Mouse (Mus musculus): ENCODE measurements around the gene Eri3. TPM values are rescaled to one million over a fixed set of nuclear protein-coding genes. Genes with fewer than 3 reads are reported as not detected.
A peak's percentile ranks its signal among the peaks of the same experiment; 100 is the strongest.

Gene Eri3
- polyA plus RNA-seq, 1 experiment from 2014 or later: 90.6 TPM

DNA sequence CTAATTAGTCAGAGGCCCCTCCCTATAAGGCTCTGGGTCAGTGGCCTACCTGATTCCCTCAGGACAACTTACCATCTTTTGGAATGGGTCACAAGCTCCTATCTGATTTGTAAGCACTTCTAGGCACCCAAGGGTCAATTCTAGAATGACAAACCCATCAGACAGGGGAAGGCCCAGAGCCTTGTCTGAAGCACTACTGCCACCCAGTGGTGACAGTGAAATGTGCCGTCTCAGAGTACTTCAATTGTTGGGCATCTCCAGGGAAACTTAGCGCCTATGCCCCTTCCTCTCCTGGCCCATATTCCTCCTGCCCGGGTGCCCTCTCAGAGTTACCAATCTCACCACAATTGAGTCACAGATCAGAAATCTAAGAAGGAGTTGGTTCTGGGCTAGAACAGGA lies 126.7 kb downstream of the Eri3 start:
- WGBS: 16% methylated on average over 3 of the region's 3 CpGs
- peaks cover 8% of the 10 kb centered on the region for H3K36me3 ChIP-seq (ENCODE audit: control insufficient read depth, insufficient read depth, low read length)
- peaks cover 5% of the 10 kb centered on the region; the same call in 1 of the 2 replicates for H3K4me1 ChIP-seq (ENCODE audit: control insufficient read depth, insufficient read depth, low read length)
- H3K9me3 ChIP-seq (ENCODE audit: control insufficient read depth, low read length): no peaks in the 10 kb centered on the region
- H3K27me3 ChIP-seq (replicated peaks; ENCODE audit: control insufficient read depth, insufficient read depth, low read length): no peaks in the 10 kb centered on the region
- H3K27ac ChIP-seq (ENCODE audit: low read length): no peak overlapping the region
- no peak overlapping the region for H3K9ac ChIP-seq (ENCODE audit: low read depth, low read length)
- no peak overlapping the region for H3K4me3 ChIP-seq (ENCODE audit: low read length)
- H3K4me2 ChIP-seq (ENCODE audit: low read depth, low read length): no peak overlapping the region
- peak; percentile 32; the same call in 1 of the 2 replicates for ATAC-seq

DNA sequence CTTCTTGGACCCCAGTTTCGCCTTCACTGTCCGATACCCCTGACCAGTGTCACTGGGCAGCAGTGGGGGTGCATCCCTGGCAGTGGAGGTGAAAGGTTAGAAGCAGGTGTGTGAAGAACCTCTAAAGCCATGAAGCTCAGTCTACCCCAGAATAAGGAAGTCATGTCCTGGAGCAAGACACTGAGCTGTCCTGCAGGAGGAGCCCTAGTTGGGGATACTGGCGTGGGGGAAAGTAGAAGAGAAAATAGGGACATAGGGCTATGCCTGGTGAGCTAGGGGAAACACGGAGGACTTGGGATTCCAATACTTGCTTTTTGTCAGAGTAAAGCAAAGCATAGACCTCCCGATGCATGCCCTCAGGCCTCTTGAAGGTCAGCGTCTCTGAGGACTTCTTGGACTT lies 130.8 kb downstream of the Eri3 start:
- H3K4me2 ChIP-seq (ENCODE audit: low read depth, low read length): peak overlapping the region; percentile 82
- peak overlapping the region; percentile 93 for H3K9ac ChIP-seq (ENCODE audit: low read depth, low read length)
- WGBS: 76% methylated on average over 6 of the region's 6 CpGs
- no peaks in the 10 kb centered on the region for H3K27me3 ChIP-seq (replicated peaks; ENCODE audit: control insufficient read depth, insufficient read depth, low read length)
- peaks cover 8% of the 10 kb centered on the region for H3K36me3 ChIP-seq (ENCODE audit: control insufficient read depth, insufficient read depth, low read length)
- H3K27ac ChIP-seq (ENCODE audit: low read length): no peak overlapping the region
- no peaks in the 10 kb centered on the region for H3K9me3 ChIP-seq (ENCODE audit: control insufficient read depth, low read length)
- ATAC-seq: no peak
- peaks cover 5% of the 10 kb centered on the region; the same call in 1 of the 2 replicates for H3K4me1 ChIP-seq (ENCODE audit: control insufficient read depth, insufficient read depth, low read length)
- H3K4me3 ChIP-seq (ENCODE audit: low read length): peak overlapping the region; percentile 90

DNA sequence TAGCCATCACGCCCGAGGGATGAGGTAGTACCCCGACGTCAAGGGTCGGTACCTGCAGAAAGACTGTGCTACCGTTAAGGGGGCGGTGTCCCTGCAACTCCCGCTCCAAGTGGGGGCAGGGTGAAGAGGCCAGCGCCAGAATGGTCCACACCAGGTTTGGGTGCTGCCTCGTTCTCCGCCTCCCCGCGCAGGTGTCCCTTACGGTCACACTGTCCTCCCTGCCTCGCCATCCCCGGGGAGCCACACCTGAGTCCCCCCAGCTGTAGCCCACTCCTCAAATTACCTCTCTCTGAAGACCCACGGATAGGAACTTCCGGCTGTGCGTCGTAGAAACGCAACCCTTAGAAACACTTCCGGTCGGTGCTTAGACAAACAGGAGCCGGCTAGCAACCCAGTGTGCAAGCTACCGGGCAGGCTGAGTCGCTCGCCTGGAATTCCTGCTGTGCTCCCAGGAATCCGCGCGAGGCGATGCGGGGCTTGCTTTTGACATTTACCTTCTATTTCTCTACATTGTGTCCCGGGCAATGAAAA lies 131.8 kb downstream of the Eri3 start, which contains the start of gene Dmap1:
TSS of gene Dmap1 (minus strand) at position 343 of the 531 bp plus-strand sequence.
- H3K4me1 ChIP-seq (ENCODE audit: control insufficient read depth, insufficient read depth, low read length): peaks cover 5% of the 10 kb centered on the region; the same call in 1 of the 2 replicates
- peaks cover 8% of the 10 kb centered on the region for H3K36me3 ChIP-seq (ENCODE audit: control insufficient read depth, insufficient read depth, low read length)
- H3K4me2 ChIP-seq (ENCODE audit: low read depth, low read length): peak within 1 kb of the TSS; percentile 82
- no peak within 1 kb of the TSS for H3K27ac ChIP-seq (ENCODE audit: low read length)
- peak; percentile 89 for ATAC-seq
- WGBS: under 1% methylated on average over 33 of the region's 33 CpGs
- peak within 1 kb of the TSS; percentile 90 for H3K4me3 ChIP-seq (ENCODE audit: low read length)
- peak within 1 kb of the TSS; percentile 93 for H3K9ac ChIP-seq (ENCODE audit: low read depth, low read length)
- no peaks in the 10 kb centered on the region for H3K9me3 ChIP-seq (ENCODE audit: control insufficient read depth, low read length)
- no peaks in the 10 kb centered on the region for H3K27me3 ChIP-seq (replicated peaks; ENCODE audit: control insufficient read depth, insufficient read depth, low read length)

DNA sequence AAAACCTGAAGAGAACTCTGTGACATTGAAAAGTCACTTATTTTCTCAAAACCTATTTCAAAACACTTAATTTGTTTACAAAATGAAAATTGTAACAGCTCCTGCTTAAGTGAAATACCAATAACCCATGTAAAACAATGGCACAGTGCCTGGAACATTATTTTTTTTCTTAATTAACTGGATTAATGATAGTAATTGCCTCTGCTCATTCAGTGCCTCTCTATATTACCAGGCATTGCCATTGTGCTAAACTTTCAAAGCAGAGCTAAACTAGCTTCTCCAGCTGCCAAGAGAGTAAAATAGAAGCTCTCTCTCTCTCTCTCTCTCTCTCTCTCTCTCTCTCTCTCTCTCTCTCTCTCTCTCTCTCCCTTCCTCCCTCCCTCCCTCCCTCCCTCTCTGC lies 132.3 kb downstream of the Eri3 start:
- Histone ChIP-seq H3K9ac (ENCODE audit: low read depth, low read length) (peak overlapping the region; percentile 93), H3K36me3 (ENCODE audit: control insufficient read depth, insufficient read depth, low read length) (peaks cover 6% of the 10 kb centered on the region), H3K4me1 (ENCODE audit: control insufficient read depth, insufficient read depth, low read length) (peaks cover 5% of the 10 kb centered on the region; the same call in 1 of the 2 replicates), H3K4me2 (ENCODE audit: low read depth, low read length) (peak overlapping the region; percentile 82), H3K27ac (ENCODE audit: low read length) (no peak overlapping the region), H3K9me3 (ENCODE audit: control insufficient read depth, low read length) (no peaks in the 10 kb centered on the region), H3K4me3 (ENCODE audit: low read length) (peak overlapping the region; percentile 90), H3K27me3 (replicated peaks; ENCODE audit: control insufficient read depth, insufficient read depth, low read length) (no peaks in the 10 kb centered on the region)
- ATAC-seq: 0 out of 2 replicates have a peak, but pooled peaks have one; percentile 5

DNA sequence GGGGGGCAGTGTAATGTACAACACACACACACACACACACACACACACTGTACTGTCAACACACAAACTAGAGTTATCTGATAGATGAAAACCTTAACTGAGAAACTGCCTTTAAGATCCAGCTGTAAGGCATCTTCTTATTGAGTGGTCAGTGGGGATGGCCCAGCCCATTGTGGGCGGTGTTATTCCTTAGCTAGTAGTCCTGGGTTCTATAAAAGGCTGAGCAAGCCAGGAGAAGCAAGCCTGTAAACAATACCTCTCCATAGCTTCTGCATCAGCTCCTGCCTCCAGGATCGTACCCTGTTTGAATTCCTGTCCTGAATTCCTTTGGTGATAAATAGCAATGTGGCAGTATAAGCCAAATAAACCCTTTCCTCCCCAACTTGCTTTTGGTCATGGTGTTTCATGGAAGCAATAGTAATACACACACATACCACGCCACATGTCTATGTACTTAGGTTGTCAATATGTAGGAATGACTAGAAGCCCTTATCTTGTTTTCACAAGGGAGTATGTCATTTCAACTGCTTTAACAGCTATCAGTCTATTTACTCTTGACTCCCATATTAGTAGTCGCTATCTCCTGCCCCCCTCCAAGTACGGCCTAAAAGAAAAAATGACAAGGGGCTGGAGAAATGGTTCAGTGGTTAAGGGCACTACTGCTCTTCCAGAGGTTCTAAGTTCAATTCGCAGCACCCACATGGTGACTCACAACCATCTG lies 133.0 kb downstream of the Eri3 start:
- no peak for ATAC-seq
- Histone ChIP-seq H3K4me2 (ENCODE audit: low read depth, low read length) (no peak overlapping the region), H3K4me3 (ENCODE audit: low read length) (no peak overlapping the region), H3K27me3 (replicated peaks; ENCODE audit: control insufficient read depth, insufficient read depth, low read length) (no peaks in the 10 kb centered on the region), H3K9ac (ENCODE audit: low read depth, low read length) (no peak overlapping the region), H3K36me3 (ENCODE audit: control insufficient read depth, insufficient read depth, low read length) (peaks cover 5% of the 10 kb centered on the region), H3K4me1 (ENCODE audit: control insufficient read depth, insufficient read depth, low read length) (peaks cover 5% of the 10 kb centered on the region; the same call in 1 of the 2 replicates), H3K9me3 (ENCODE audit: control insufficient read depth, low read length) (no peaks in the 10 kb centered on the region), H3K27ac (ENCODE audit: low read length) (no peak overlapping the region)
- WGBS: 62% methylated on average over 6 of the region's 6 CpGs

DNA sequence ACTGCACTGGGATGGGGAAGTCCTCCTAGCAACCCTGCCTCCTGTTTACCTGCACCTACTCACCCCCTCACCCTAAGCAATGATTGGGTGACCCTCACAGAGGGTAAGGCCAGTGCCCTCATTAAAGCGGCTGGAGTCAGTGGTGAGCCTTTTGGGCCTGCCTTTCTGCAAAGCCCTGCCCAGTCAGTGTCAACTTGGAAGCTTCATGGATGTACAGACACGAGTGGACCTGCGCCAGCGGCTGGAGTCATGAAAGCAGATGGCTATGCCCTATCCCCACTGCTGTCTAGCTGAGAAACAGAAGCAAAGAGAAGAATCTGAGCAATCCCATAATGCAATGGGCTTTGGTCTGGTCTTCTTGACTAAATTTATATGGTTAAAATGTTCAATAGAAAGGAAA lies 136.2 kb downstream of the Eri3 start:
- H3K4me3 ChIP-seq (ENCODE audit: low read length): no peak overlapping the region
- H3K27ac ChIP-seq (ENCODE audit: low read length): no peak overlapping the region
- H3K9me3 ChIP-seq (ENCODE audit: control insufficient read depth, low read length): no peaks in the 10 kb centered on the region
- 80% methylated on average over 4 of the region's 4 CpGs for WGBS
- no peak overlapping the region for H3K4me2 ChIP-seq (ENCODE audit: low read depth, low read length)
- H3K4me1 ChIP-seq (ENCODE audit: control insufficient read depth, insufficient read depth, low read length): peaks cover 2% of the 10 kb centered on the region; the same call in 1 of the 2 replicates
- no peak for ATAC-seq
- no peak overlapping the region for H3K9ac ChIP-seq (ENCODE audit: low read depth, low read length)
- no peaks in the 10 kb centered on the region for H3K27me3 ChIP-seq (replicated peaks; ENCODE audit: control insufficient read depth, insufficient read depth, low read length)
- no peaks in the 10 kb centered on the region for H3K36me3 ChIP-seq (ENCODE audit: control insufficient read depth, insufficient read depth, low read length)

DNA sequence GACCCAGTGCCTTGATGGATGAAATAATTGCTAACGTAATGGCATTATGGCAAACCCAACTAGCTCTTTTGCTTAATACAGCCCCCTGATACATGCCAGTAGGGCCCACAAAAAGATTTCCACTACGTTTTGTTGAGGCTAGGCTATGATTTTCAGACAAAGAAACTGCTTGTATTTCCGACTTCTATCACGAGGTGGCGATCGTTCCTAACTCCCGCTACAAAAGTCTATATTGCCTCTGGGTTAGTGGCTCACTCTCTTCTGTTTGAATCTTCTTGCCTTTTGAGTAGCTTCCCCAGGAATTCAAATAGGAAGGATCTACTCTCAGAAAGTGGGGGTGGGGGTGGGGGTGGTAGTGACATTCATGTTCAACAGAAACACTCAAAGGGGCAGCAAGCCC lies 155.2 kb downstream of the Eri3 start:
- Histone ChIP-seq H3K4me3 (ENCODE audit: low read length) (no peak overlapping the region), H3K9ac (ENCODE audit: low read depth, low read length) (no peak overlapping the region), H3K4me1 (ENCODE audit: control insufficient read depth, insufficient read depth, low read length) (0 out of 2 replicates have a peak, but pooled peaks cover 5% of the 10 kb centered on the region), H3K9me3 (ENCODE audit: control insufficient read depth, low read length) (no peaks in the 10 kb centered on the region), H3K36me3 (ENCODE audit: control insufficient read depth, insufficient read depth, low read length) (no peaks in the 10 kb centered on the region), H3K27me3 (replicated peaks; ENCODE audit: control insufficient read depth, insufficient read depth, low read length) (no peaks in the 10 kb centered on the region), H3K4me2 (ENCODE audit: low read depth, low read length) (no peak overlapping the region), H3K27ac (ENCODE audit: low read length) (no peak overlapping the region)
- ATAC-seq: no peak
- WGBS: 5% methylated on average over 7 of the region's 7 CpGs

DNA sequence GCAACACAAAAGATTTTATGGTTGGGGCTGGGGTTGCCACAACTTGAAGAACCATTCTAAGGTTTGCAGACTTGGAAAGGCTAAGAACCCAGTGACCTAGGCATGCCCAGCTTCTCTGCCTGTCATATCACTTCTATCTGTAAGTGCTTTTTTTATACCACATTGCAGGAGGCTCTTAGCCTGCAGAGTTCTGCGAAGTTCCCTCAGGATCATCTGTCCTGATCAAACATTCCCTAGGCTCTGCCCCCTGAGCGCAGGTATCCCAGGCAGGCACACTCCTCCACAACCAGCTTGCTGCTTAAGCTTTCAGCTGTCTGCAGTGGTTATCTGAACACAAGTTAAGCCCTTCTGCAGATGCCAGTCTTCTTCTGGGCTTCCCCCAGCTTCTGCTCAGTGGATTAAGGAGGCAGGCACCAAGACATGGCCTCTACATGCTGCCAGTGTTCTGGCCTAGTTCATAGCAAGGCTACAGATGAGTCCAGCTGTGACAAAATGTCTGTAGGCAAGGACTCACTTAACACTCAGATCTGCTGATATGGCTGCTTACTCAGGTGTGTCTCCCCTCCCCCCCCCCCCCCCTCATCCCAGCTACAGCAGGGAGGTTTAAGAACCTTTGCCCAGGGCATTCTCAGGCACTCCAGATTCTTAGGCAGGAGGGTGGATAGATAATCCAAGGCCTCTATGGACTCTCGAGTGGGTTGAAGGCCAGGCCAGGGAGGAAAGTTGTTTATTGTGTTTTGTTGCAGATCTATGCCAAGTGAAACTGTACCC lies 158.8 kb downstream of the Eri3 start:
- peaks cover 12% of the 10 kb centered on the region; the same call in 1 of the 2 replicates for H3K4me1 ChIP-seq (ENCODE audit: control insufficient read depth, insufficient read depth, low read length)
- H3K9me3 ChIP-seq (ENCODE audit: control insufficient read depth, low read length): no peaks in the 10 kb centered on the region
- H3K4me2 ChIP-seq (ENCODE audit: low read depth, low read length): no peak overlapping the region
- peak overlapping the region; percentile 58; the same call in 1 of the 2 replicates for H3K27ac ChIP-seq (ENCODE audit: low read length)
- no peaks in the 10 kb centered on the region for H3K27me3 ChIP-seq (replicated peaks; ENCODE audit: control insufficient read depth, insufficient read depth, low read length)
- H3K36me3 ChIP-seq (ENCODE audit: control insufficient read depth, insufficient read depth, low read length): no peaks in the 10 kb centered on the region
- 60% methylated on average over 3 of the region's 3 CpGs for WGBS
- ATAC-seq: peak; percentile 83
- no peak overlapping the region for H3K4me3 ChIP-seq (ENCODE audit: low read length)
- H3K9ac ChIP-seq (ENCODE audit: low read depth, low read length): no peak overlapping the region

DNA sequence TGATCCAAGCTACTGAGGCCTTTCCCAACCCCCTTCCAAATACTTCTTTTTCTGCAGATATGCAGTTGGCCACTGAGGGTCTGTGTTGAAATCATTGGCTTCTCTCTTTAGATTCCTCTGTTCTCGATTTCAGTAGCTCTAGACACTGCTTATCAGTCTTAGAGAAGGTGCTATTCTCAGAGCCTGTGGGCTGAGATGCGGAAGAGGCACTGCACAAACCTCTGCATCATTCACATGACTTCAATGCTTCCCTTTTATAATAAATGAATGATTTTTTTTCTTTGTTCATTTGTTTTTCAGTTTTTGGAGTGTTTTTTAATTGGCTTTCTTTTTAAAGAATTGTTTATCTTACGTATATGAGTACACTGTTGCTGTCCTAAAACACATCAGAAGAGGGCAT lies 162.1 kb downstream of the Eri3 start:
- ATAC-seq: no peak
- no peak overlapping the region for H3K9ac ChIP-seq (ENCODE audit: low read depth, low read length)
- no peak overlapping the region for H3K27ac ChIP-seq (ENCODE audit: low read length)
- no peak overlapping the region for H3K4me2 ChIP-seq (ENCODE audit: low read depth, low read length)
- WGBS: 94% methylated on average over 3 of the region's 3 CpGs
- no peaks in the 10 kb centered on the region for H3K9me3 ChIP-seq (ENCODE audit: control insufficient read depth, low read length)
- H3K27me3 ChIP-seq (replicated peaks; ENCODE audit: control insufficient read depth, insufficient read depth, low read length): no peaks in the 10 kb centered on the region
- H3K36me3 ChIP-seq (ENCODE audit: control insufficient read depth, insufficient read depth, low read length): no peaks in the 10 kb centered on the region
- no peak overlapping the region for H3K4me3 ChIP-seq (ENCODE audit: low read length)
- peaks cover 12% of the 10 kb centered on the region; the same call in 1 of the 2 replicates for H3K4me1 ChIP-seq (ENCODE audit: control insufficient read depth, insufficient read depth, low read length)

Data from intestine, embryonic 16.5 days (tissue).